Comparison of ENCODE assay signal across 8 mouse cellular contexts in genomic region chr17:20946636-20947035, GRCm38 (mm10). TPM values are rescaled to one million over a fixed set of nuclear protein-coding genes. Genes with fewer than 3 reads are reported as not detected.
DNase-seq lines count a peak whose midpoint lies in the region; ATAC-seq and TF ChIP-seq lines count a peak whose summit lies in the region.

No protein-coding gene starts in this region.

- no peaks in the 10 kb centered on the region for H3K9me3 ChIP-seq in heart, embryonic 16.5 days (replicated peaks; ENCODE audit: control insufficient read depth, low read length)
- no peaks in the 10 kb centered on the region for H3K9me3 ChIP-seq in hindbrain, embryonic 12.5 days (replicated peaks)
- H3K9me3 ChIP-seq in midbrain, embryonic 11.5 days (ENCODE audit: control insufficient read depth, low read length), result no peaks in the 10 kb centered on the region

- H3K4me3 ChIP-seq in heart, embryonic 16.5 days (ENCODE audit: low read length), result peak overlapping the region; percentile 81
- peak overlapping the region; percentile 59 for H3K4me3 ChIP-seq in bone marrow, adult 2 months (replicated peaks; ENCODE audit: control insufficient read depth, low read depth, low read length)
- peak overlapping the region; percentile 73 for H3K4me3 ChIP-seq in hindbrain, embryonic 12.5 days
- H3K4me3 ChIP-seq in midbrain, embryonic 11.5 days (ENCODE audit: low read depth, low read length), result peak overlapping the region; percentile 78

- no peak for ATAC-seq in heart, embryonic 16.5 days (replicated peaks; ENCODE audit: extremely low read depth, insufficient read depth, low FRiP score)
- no peak for ATAC-seq in hindbrain, embryonic 12.5 days (ENCODE audit: low FRiP score)
- ATAC-seq in midbrain, embryonic 11.5 days (ENCODE audit: low FRiP score), result no peak

- H3K9ac ChIP-seq in heart, embryonic 16.5 days (ENCODE audit: low read length), result peak overlapping the region; percentile 75
- peak overlapping the region; percentile 84 for H3K9ac ChIP-seq in hindbrain, embryonic 12.5 days
- H3K9ac ChIP-seq in midbrain, embryonic 11.5 days (ENCODE audit: low read length), result peak overlapping the region; percentile 91; the same call in 1 of the 2 replicates

- peak overlapping the region; percentile 68 for H3K4me2 ChIP-seq in heart, embryonic 16.5 days (ENCODE audit: low read depth, low read length)
- H3K4me2 ChIP-seq in hindbrain, embryonic 12.5 days (replicated peaks), result peak overlapping the region; percentile 81
- H3K4me2 ChIP-seq in midbrain, embryonic 11.5 days, result peak overlapping the region; percentile 78

- H3K36me3 ChIP-seq in heart, embryonic 16.5 days (ENCODE audit: control insufficient read depth, insufficient read depth), result peaks cover 3% of the 10 kb centered on the region; the same call in 1 of the 2 replicates
- peaks cover 5% of the 10 kb centered on the region for H3K36me3 ChIP-seq in hindbrain, embryonic 12.5 days
- peaks cover 3% of the 10 kb centered on the region; the same call in 1 of the 2 replicates for H3K36me3 ChIP-seq in midbrain, embryonic 11.5 days (ENCODE audit: control insufficient read depth, insufficient read depth, low read length)

- no peak for DNase-seq in heart, postnatal 25 days (ENCODE audit: low spot score)
- peak; percentile 78 for DNase-seq in midbrain, embryonic 11.5 days (ENCODE audit: low spot score, missing footprints)
- no peak for DNase-seq in testis, postnatal 10 days (ENCODE audit: low spot score)
- DNase-seq in gastrocnemius, postnatal 25 days, result no peak
- DNase-seq in left cerebral cortex, postnatal 10 days (ENCODE audit: extremely low spot score in 1 of 2, low spot score in 2 of 2), result no peak

- peak overlapping the region; percentile 88; the same call in 1 of the 2 replicates for H3K27ac ChIP-seq in heart, embryonic 16.5 days (ENCODE audit: low read length)
- H3K27ac ChIP-seq in bone marrow, adult 2 months (ENCODE audit: control insufficient read depth, insufficient read depth, low read depth, low read length, poor library complexity), result no peak overlapping the region
- H3K27ac ChIP-seq in hindbrain, embryonic 12.5 days, result no peak overlapping the region
- no peak overlapping the region for H3K27ac ChIP-seq in midbrain, embryonic 11.5 days (ENCODE audit: low read depth, low read length)

- intact Hi-C loops in heart, postnatal 25 days (cut with DNase I), result loop anchor here (10.0 kb wide), 3 partner anchors 588 to 1478 kb away; partner anchors contain the start of genes Zfp52 and Zfp946
- intact Hi-C loops in left cerebral cortex, postnatal 10 days (cut with DNase I), result loop anchor here (10.0 kb wide), 1 partner anchor 1488 kb away; no protein-coding TSS in a partner anchor

- no peak for TF ChIP-seq CTCF in bone marrow, adult 2 months (IDR thresholded peaks at IDR 0.05; ENCODE audit: control insufficient read depth, insufficient read depth, low read length)

- H3K4me1 ChIP-seq in heart, embryonic 16.5 days (ENCODE audit: control insufficient read depth, insufficient read depth, low read length), result peaks cover 31% of the 10 kb centered on the region
- peaks cover 3% of the 10 kb centered on the region for H3K4me1 ChIP-seq in bone marrow, adult 2 months (ENCODE audit: control insufficient read depth, insufficient read depth, low read length)
- peaks cover 33% of the 10 kb centered on the region for H3K4me1 ChIP-seq in hindbrain, embryonic 12.5 days
- peaks cover 19% of the 10 kb centered on the region for H3K4me1 ChIP-seq in midbrain, embryonic 11.5 days (ENCODE audit: control insufficient read depth, insufficient read depth, low read length)

- TF ChIP-seq POLR2A in bone marrow, adult 2 months (IDR thresholded peaks at IDR 0.05; ENCODE audit: borderline replicate concordance, control insufficient read depth, low read depth, low read length), result no peak

- H3K27me3 ChIP-seq in heart, embryonic 16.5 days (ENCODE audit: control insufficient read depth, insufficient read depth, low read length), result no peaks in the 10 kb centered on the region
- no peaks in the 10 kb centered on the region for H3K27me3 ChIP-seq in hindbrain, embryonic 12.5 days
- no peaks in the 10 kb centered on the region for H3K27me3 ChIP-seq in midbrain, embryonic 11.5 days (ENCODE audit: control insufficient read depth, insufficient read depth, low read length)

RNA-seq across cellular contexts. Expression of gene Ppp2r1a, which starts 1.5 kb away (rescaled TPM):
- polyA plus RNA-seq in heart, embryonic 16.5 days (2015; fragmentation: Nextera tagmentation; extraction: Ambion mirVana), result 349 and 354 TPM in 2 replicates
- total RNA-seq in heart, postnatal 25 days (2021), result 100 to 1,000 TPM; 186 to 216 TPM
- polyA plus RNA-seq in bone marrow, adult 2 months (2011; ENCODE audit: insufficient read depth, insufficient read length, low replicate concordance, missing spikeins), result 52.6 and 84.2 TPM in 2 replicates
- polyA plus RNA-seq in hindbrain, embryonic 12.5 days (2016; fragmentation: Nextera tagmentation; extraction: Ambion mirVana), result 490 and 499 TPM in 2 replicates
- 542 and 558 TPM in 2 replicates for polyA plus RNA-seq in midbrain, embryonic 11.5 days (2014; fragmentation: Nextera tagmentation; extraction: Ambion mirVana)
- total RNA-seq in gastrocnemius, postnatal 25 days (2021), result 100 to 1,000 TPM in 1 of 2 experiments, 10 to 100 TPM in 1; 83.7 to 103 TPM
- total RNA-seq in left cerebral cortex, postnatal 10 days (2021), result 100 to 1,000 TPM; 797 to 816 TPM

RNA-seq across cellular contexts. Expression of gene Vmn1r232, which starts 27.1 kb away (rescaled TPM):
- not detected in 2 replicates for polyA plus RNA-seq in heart, embryonic 16.5 days (2015; fragmentation: Nextera tagmentation; extraction: Ambion mirVana)
- not detected for total RNA-seq in heart, postnatal 25 days (2021)
- polyA plus RNA-seq in bone marrow, adult 2 months (2011; ENCODE audit: insufficient read depth, insufficient read length, low replicate concordance, missing spikeins), result not detected in 2 replicates
- polyA plus RNA-seq in hindbrain, embryonic 12.5 days (2016; fragmentation: Nextera tagmentation; extraction: Ambion mirVana), result not detected in 2 replicates
- polyA plus RNA-seq in midbrain, embryonic 11.5 days (2014; fragmentation: Nextera tagmentation; extraction: Ambion mirVana), result not detected in 2 replicates
- total RNA-seq in gastrocnemius, postnatal 25 days (2021), result not detected
- not detected for total RNA-seq in left cerebral cortex, postnatal 10 days (2021)

RNA-seq across cellular contexts. Expression of gene Vmn1r231, which starts 41.7 kb away (rescaled TPM):
- not detected in 2 replicates for polyA plus RNA-seq in heart, embryonic 16.5 days (2015; fragmentation: Nextera tagmentation; extraction: Ambion mirVana)
- total RNA-seq in heart, postnatal 25 days (2021), result not detected
- polyA plus RNA-seq in bone marrow, adult 2 months (2011; ENCODE audit: insufficient read depth, insufficient read length, low replicate concordance, missing spikeins), result not detected in 2 replicates
- not detected in 2 replicates for polyA plus RNA-seq in hindbrain, embryonic 12.5 days (2016; fragmentation: Nextera tagmentation; extraction: Ambion mirVana)
- not detected in 2 replicates for polyA plus RNA-seq in midbrain, embryonic 11.5 days (2014; fragmentation: Nextera tagmentation; extraction: Ambion mirVana)
- total RNA-seq in gastrocnemius, postnatal 25 days (2021), result not detected
- not detected for total RNA-seq in left cerebral cortex, postnatal 10 days (2021)

RNA-seq across cellular contexts. Expression of gene Vmn1r233, which starts 49.6 kb away (rescaled TPM):
- polyA plus RNA-seq in heart, embryonic 16.5 days (2015; fragmentation: Nextera tagmentation; extraction: Ambion mirVana), result not detected in 2 replicates
- total RNA-seq in heart, postnatal 25 days (2021), result not detected
- polyA plus RNA-seq in bone marrow, adult 2 months (2011; ENCODE audit: insufficient read depth, insufficient read length, low replicate concordance, missing spikeins), result not detected in 2 replicates
- not detected in 2 replicates for polyA plus RNA-seq in hindbrain, embryonic 12.5 days (2016; fragmentation: Nextera tagmentation; extraction: Ambion mirVana)
- not detected in 2 replicates for polyA plus RNA-seq in midbrain, embryonic 11.5 days (2014; fragmentation: Nextera tagmentation; extraction: Ambion mirVana)
- total RNA-seq in gastrocnemius, postnatal 25 days (2021), result not detected
- not detected for total RNA-seq in left cerebral cortex, postnatal 10 days (2021)
